Mouse (Mus musculus) lung, embryonic 16.5 days (tissue): ENCODE data around the gene Natd1. TPM values are rescaled to one million over a fixed set of nuclear protein-coding genes. Genes with fewer than 3 reads are reported as not detected.

Experiments
- ATAC-seq: fragments of 200-750 bp; cut with Nextera tagmentation; 2 replicates; pipeline ENCODE4 v1.8.0; 2017; ENCODE audit warnings: low read depth, mild to moderate bottlenecking, moderate library complexity
- H3K27ac ChIP-seq: fragments of 300-500 bp; sonication (generic); 2 replicates; pipeline ENCODE4 v1.5.1; 2014; ENCODE audit warnings: mild to moderate bottlenecking, control low read depth, low read length
- H3K27me3 ChIP-seq: fragments of 300-500 bp; sonication (generic); 2 replicates; pipeline ENCODE4 v1.6.1; 2014; ENCODE audit warnings: low read depth, low read length, mixed read lengths; ENCODE audit not compliant: control insufficient read depth, insufficient read depth
- H3K36me3 ChIP-seq: fragments of 300-500 bp; sonication (generic); 2 replicates; pipeline ENCODE4 v1.6.1; 2014; ENCODE audit warnings: low read length; ENCODE audit not compliant: control insufficient read depth, insufficient read depth
- H3K4me1 ChIP-seq: fragments of 300-500 bp; sonication (generic); replicated peaks from 2 replicates; pipeline ENCODE4 v1.6.1; 2014; ENCODE audit warnings: low read length, mixed read lengths; ENCODE audit not compliant: control insufficient read depth, insufficient read depth
- H3K4me2 ChIP-seq: fragments of 300-500 bp; sonication (generic); 2 replicates; pipeline ENCODE4 v1.6.1; 2014; ENCODE audit warnings: low read depth, low read length, control low read depth
- H3K4me3 ChIP-seq: fragments of 300-500 bp; sonication (generic); 2 replicates; pipeline ENCODE4 v1.5.1; 2014; ENCODE audit warnings: mild to moderate bottlenecking, low read length, control low read depth
- H3K9ac ChIP-seq: fragments of 300-500 bp; sonication (generic); 2 replicates; pipeline ENCODE4 v1.6.1; 2014; ENCODE audit warnings: low read length, control low read depth
- H3K9me3 ChIP-seq: fragments of 300-500 bp; sonication (generic); 2 replicates; pipeline ENCODE4 v1.6.1; 2016; ENCODE audit warnings: low read length; ENCODE audit not compliant: control insufficient read depth
- WGBS: fragments of 180-500 bp; shearing (Covaris S2); extraction: QIAGEN DNeasy Blood & Tissue Kit; methylation state at CpG from one replicate; pipeline ENCODE4 v1.1.7; 2014; 5-methylcytosine and 5-hydroxymethylcytosine counted together
- polyA plus RNA-seq: library from polyadenylated mRNA; unstranded; fragments of >200 nt; fragmentation: Nextera tagmentation; extraction: Ambion mirVana; gene quantifications from 2 replicates; pipeline ENCODE4 v1.2.1, GENCODE M21; 2015

Gene Natd1
- polyA plus RNA-seq, 1 experiment from 2014 or later = 21.6 TPM

DNA sequence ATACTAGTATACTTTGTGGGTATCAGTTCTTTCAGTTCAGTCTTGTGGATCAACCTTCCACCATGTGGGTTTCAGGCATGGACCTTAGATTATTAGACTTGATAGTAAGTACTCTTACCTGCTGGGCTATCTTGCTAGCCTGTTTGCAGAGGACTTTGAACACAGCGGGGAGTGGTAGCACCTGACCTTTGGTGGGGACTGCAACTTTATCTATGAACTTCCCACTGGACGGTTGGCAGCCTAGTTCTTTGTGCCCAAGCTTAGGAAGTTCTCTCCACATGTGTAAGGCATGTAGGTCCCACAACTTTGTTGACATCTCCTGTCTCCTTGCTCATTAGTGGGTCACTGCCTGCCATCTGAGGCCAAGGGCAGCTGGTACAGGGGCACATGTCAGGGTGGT is 20.2 kb upstream of the Natd1 start:
- H3K27ac ChIP-seq = no peak overlapping the region
- peaks cover 29% of the 10 kb centered on the region for H3K4me1 ChIP-seq
- no peak for ATAC-seq
- H3K9ac ChIP-seq = no peak overlapping the region
- 71% methylated on average over 2 of the region's 2 CpGs for WGBS
- H3K4me3 ChIP-seq = no peak overlapping the region
- H3K36me3 ChIP-seq = no peaks in the 10 kb centered on the region
- no peaks in the 10 kb centered on the region for H3K27me3 ChIP-seq
- H3K4me2 ChIP-seq = peak overlapping the region; percentile 12; the same call in 1 of the 2 replicates
- H3K9me3 ChIP-seq = no peaks in the 10 kb centered on the region

DNA sequence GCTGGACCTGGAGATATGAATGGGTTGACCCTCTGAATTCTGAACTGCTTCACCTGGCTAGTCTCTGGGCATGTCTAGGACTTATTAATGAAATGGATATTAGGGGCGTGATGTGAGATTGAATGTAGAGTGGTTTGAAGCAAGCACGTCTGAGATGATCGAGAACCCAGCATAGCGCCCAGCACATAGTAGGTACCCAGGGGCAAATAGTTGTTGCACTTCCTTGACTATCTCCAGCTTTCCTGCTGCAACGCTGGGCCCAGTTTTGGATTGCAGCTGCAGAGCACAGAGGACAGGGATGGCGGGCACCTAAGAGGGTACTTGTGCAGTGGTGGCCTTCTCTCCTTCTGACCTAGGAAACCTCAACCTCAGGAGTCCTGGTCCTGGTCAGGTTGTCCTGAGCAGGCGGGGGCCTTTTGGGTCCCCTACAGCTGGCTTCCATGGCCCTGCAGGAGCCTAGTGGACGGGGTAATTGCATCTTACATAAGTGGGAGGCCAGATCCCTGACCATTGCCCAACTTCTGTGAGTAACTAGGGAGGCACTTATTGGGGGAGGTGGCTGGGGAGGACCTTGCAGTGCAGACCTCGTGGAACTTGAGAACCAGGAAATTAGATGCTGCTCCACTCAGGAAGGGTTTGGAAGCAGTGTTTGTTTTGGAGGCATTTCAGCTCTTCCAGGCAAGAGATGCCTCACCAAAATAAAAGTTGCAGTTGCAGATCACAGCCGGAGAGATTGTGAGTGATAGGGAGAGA is 18.8 kb upstream of the Natd1 start:
- no peaks in the 10 kb centered on the region for H3K36me3 ChIP-seq

DNA sequence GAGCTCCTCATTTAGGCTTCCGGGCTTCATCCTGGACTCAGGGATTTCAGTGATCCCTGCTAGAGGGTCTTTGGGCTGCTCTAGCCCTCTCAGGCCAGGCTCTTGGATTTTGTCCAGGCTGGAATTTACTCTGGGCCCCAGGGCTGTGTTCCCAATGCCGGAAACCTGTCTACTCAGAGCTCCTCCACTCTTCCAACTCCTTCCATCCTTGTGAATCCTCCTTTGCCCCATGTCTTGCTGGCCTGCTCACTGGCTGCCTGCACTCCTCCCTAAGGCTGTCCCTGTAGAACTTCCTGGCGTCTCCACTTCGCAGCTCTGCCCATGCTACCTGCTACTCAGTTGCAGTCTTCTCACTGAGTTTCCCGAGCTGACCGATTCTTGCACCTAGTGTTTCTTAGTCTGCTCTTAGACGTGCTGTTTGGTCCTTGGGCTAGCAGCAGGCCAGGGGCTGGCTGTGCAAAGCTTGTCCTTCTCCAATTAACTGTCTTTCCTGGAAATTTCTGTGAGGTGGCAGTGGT is 18.0 kb upstream of the Natd1 start:
- peak overlapping the region; percentile 91 for H3K4me3 ChIP-seq
- peak overlapping the region; percentile 91 for H3K9ac ChIP-seq
- peak overlapping the region; percentile 93 for H3K4me2 ChIP-seq
- 2% methylated on average over 7 of the region's 7 CpGs for WGBS
- H3K27me3 ChIP-seq = no peaks in the 10 kb centered on the region
- ATAC-seq = no peak; the same call in 1 of the 2 replicates
- H3K9me3 ChIP-seq = no peaks in the 10 kb centered on the region
- H3K4me1 ChIP-seq = peaks cover 32% of the 10 kb centered on the region
- peak overlapping the region; percentile 85 for H3K27ac ChIP-seq
- no peaks in the 10 kb centered on the region for H3K36me3 ChIP-seq

More for the DNA sequence above, 18.8 kb upstream of the Natd1 start:
- Histone ChIP-seq H3K4me2 (peak overlapping the region; percentile 93), H3K9me3 (no peaks in the 10 kb centered on the region), H3K4me3 (peak overlapping the region; percentile 91), H3K4me1 (peaks cover 29% of the 10 kb centered on the region), H3K9ac (peak overlapping the region; percentile 91), H3K27ac (no peak overlapping the region), H3K27me3 (no peaks in the 10 kb centered on the region)
- ATAC-seq = no peak
- 66% methylated on average over 10 of the region's 10 CpGs for WGBS

DNA sequence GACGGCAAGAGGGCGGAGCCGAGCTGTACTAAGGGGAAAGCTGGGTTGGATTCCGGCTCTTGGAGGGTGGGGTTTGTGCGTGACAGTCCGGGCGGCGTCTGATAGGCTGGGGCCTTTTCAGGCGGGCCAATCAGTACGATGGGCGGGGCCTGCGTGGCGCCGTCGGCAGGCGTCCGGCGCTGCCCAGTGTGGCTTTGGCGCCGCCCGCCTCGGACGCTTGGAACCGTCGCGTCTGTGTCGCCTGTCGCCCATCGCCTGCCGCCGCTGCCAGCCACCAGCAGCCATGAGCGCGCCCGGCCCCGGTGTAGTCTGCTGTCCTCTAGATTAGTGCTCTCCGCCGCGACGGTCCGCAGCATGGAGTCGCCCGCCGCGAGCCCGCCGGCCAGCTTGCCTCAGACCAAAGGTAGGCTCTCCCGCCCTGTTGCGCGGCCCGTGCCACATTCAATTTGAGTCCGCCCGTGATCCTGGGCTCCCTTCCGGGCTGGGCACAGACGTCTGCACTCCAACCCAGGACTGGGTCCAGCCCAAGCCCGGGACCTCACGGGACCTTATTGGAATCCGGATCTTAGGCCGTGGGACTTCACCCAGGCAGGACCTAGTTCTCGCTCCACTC is 17.4 kb upstream of the Natd1 start, which contains the start of gene Map2k3:
TSS of gene Map2k3 (plus strand) at position 165 of the 613 bp plus-strand sequence.
- Histone ChIP-seq H3K4me2 (peak within 1 kb of the TSS; percentile 95), H3K27ac (peak within 1 kb of the TSS; percentile 85), H3K9me3 (no peaks in the 10 kb centered on the region), H3K4me3 (peak within 1 kb of the TSS; percentile 91), H3K27me3 (no peaks in the 10 kb centered on the region), H3K9ac (peak within 1 kb of the TSS; percentile 91), H3K4me1 (peaks cover 37% of the 10 kb centered on the region), H3K36me3 (no peaks in the 10 kb centered on the region)
- 0% methylated on average over 42 of the region's 59 CpGs for WGBS
- peak; percentile 97 for ATAC-seq

DNA sequence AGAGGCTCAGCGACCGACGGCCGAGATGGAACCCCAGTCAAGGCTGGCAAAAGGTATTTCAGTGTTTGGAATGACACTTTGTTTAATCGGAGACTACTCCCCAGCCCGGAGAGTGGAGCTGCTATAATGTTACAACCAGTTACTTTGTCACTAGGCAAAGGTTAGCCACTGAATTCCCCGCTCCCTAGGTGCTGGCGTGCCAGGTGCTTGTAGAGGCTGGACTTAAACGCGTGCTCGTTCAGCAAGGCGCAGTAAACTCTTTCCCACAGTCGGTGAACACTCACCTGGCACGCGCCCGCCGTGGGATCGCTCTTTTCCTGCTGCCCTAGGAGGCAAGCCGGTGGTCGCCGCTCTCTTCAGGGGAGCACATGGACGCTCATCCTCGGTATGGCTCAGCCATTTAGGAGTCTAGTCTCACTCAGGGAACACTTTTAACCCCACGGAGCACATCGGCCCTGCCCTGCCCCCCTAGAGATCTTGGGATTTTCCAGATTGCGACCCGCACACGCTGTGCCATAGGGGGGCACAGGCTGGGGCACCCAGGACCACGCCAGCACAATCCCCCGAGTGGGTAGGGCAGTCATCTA is 16.8 kb upstream of the Natd1 start:
- H3K9ac ChIP-seq = peak overlapping the region; percentile 69
- H3K9me3 ChIP-seq = no peaks in the 10 kb centered on the region
- no peaks in the 10 kb centered on the region for H3K36me3 ChIP-seq
- peak overlapping the region; percentile 95 for H3K4me2 ChIP-seq
- no peaks in the 10 kb centered on the region for H3K27me3 ChIP-seq
- WGBS = 2% methylated on average over 30 of the region's 30 CpGs
- no peak overlapping the region for H3K27ac ChIP-seq
- H3K4me3 ChIP-seq = peak overlapping the region; percentile 91
- peak; percentile 4 for ATAC-seq
- H3K4me1 ChIP-seq = peaks cover 41% of the 10 kb centered on the region

DNA sequence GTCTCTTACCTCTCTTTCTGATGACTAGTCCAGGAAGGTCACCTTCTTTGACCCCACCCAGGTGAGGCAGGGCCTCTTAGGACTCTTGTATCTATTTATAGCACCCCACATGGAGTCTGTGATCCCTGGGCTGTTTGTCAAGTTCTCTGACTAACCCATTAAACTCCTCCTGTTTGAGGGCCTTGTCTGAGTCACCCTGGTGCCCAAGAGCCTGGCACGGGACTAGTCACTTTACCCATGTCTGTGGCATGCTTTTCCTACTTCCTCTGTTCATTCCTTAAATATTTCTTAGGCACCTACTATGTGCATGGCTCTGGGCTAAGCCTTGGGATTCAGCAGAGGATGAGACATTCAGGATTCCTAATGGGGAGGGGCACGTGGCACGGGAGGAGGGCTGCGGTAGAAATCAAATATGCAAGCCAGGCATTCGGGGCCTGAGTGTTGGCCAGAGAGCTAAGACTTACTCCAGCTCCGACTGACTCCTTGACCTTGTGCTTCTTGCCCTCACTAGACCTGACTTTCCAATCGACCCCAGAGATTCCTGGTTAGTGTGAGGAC is 16.3 kb upstream of the Natd1 start:
- WGBS = 14% methylated on average over 7 of the region's 7 CpGs
- Histone ChIP-seq H3K36me3 (no peaks in the 10 kb centered on the region), H3K27me3 (no peaks in the 10 kb centered on the region), H3K4me2 (peak overlapping the region; percentile 95), H3K27ac (no peak overlapping the region), H3K9ac (peak overlapping the region; percentile 69), H3K4me1 (peaks cover 40% of the 10 kb centered on the region), H3K4me3 (peak overlapping the region; percentile 91), H3K9me3 (no peaks in the 10 kb centered on the region)
- ATAC-seq = no peak

DNA sequence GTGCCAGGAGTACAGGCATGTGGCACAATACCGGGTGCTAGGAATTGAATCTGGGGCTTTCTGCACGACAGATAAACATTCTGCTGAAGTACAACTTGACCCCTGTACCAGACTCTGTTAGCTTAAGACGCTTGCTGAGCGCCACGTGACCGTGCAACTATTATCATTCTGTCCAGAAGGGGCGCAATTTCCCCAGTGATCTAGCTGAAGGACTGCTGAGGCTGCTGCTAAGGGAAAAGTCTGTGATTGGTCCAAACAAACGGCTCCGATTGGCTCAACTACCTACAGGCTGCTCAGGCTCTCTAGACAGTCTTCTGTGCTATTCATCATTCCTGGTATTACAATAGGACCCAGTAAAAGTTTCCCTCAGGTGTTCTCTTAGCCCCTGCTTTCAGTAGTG is 12.7 kb upstream of the Natd1 start:
- WGBS = 0% methylated on average over 9 of the region's 9 CpGs
- H3K9ac ChIP-seq = no peak overlapping the region
- peaks cover 19% of the 10 kb centered on the region for H3K4me1 ChIP-seq
- no peaks in the 10 kb centered on the region for H3K36me3 ChIP-seq
- ATAC-seq = peak; percentile 69
- H3K27me3 ChIP-seq = no peaks in the 10 kb centered on the region
- peak overlapping the region; percentile 43 for H3K4me2 ChIP-seq
- no peaks in the 10 kb centered on the region for H3K9me3 ChIP-seq
- H3K27ac ChIP-seq = peak overlapping the region; percentile 50; the same call in 1 of the 2 replicates
- 0 out of 2 replicates have a peak overlapping the region, but pooled peaks have one; percentile 7 for H3K4me3 ChIP-seq

DNA sequence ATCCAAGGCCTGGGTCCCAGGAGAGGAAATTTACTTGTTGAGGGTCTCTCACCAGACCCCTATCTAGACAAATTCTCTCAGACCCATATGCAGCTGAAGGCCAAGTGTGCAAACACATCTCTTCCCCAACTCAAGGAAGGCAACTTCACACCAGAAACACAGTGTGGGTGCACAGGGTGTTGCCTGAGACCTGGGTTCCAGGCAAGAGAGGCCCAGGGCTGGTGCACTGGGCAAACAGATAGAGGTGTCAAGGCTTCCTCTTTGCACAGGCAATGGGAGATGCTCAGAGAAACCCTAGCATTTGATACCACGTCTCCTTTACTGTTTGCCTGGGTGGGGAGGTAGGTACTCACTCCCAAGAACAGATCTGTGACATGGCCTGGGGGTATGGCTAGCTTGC is 10.4 kb upstream of the Natd1 start:
- ATAC-seq = no peak
- 89% methylated on average over 1 of the region's 1 CpGs for WGBS
- Histone ChIP-seq H3K9me3 (no peaks in the 10 kb centered on the region), H3K9ac (no peak overlapping the region), H3K27me3 (no peaks in the 10 kb centered on the region), H3K36me3 (no peaks in the 10 kb centered on the region), H3K4me2 (no peak overlapping the region), H3K4me3 (no peak overlapping the region), H3K27ac (no peak overlapping the region), H3K4me1 (peaks cover 11% of the 10 kb centered on the region)

DNA sequence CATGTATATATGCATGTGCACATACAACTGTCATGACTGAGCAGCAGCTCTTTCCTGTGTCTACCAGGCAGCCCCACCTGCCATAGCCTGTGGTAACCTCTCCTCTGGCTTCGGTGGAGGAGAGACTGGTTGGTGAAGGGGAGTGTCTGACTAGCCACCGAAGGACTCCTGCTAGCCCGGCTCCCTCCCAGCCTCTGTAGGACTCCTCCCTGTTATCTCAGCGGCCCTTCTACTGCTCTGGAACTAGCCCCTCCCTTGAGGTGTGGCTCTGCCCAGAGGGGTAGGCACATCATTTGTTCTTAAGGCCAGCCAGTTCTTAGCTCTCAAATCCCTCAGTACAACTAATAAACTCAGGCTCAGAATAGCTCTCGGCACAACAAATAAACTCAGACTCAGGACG is 9.9 kb upstream of the Natd1 start:
- H3K9me3 ChIP-seq = no peaks in the 10 kb centered on the region
- H3K36me3 ChIP-seq = no peaks in the 10 kb centered on the region
- H3K4me1 ChIP-seq = peaks cover 11% of the 10 kb centered on the region
- 41% methylated on average over 6 of the region's 6 CpGs for WGBS
- no peak overlapping the region for H3K4me2 ChIP-seq
- H3K27me3 ChIP-seq = no peaks in the 10 kb centered on the region
- H3K9ac ChIP-seq = no peak overlapping the region
- H3K27ac ChIP-seq = no peak overlapping the region
- no peak for ATAC-seq
- no peak overlapping the region for H3K4me3 ChIP-seq
